Mouse (Mus musculus) CH12.LX (cell line): ENCODE measurements at regions not wholly inside any gene's neighbourhood (a gene's known extent, or its start where the extent isn't known, plus 50 kb on each side); places are given as distances from the start of the nearest gene placed in this dataset.

Source experiments
- DNase-seq: peaks from one replicate; pipeline ENCODE4 v3.0.0-alpha.2; 2013; ENCODE audit errors: extremely low read depth
- H3K27ac ChIP-seq: 2 replicates; pipeline ENCODE4 v1.5.1; 2012; ENCODE audit warnings: low read depth, mild to moderate bottlenecking, control low read depth, moderate library complexity; ENCODE audit not compliant: insufficient read depth
- H3K27me3 ChIP-seq: replicated peaks from 2 replicates; pipeline ENCODE3; 2012; ENCODE audit warnings: inconsistent platforms
- H3K36me3 ChIP-seq, 2 experiments: replicated peaks in 1 of 2; 2 replicates each; pipeline versions ENCODE3 to v1.6.1; 2012; ENCODE audit warnings: inconsistent platforms in 1 of 2, low read length in 1 of 2, mild to moderate bottlenecking in 1 of 2, mixed read lengths in 1 of 2, moderate library complexity in 1 of 2; ENCODE audit not compliant: control insufficient read depth in 1 of 2, insufficient read depth in 1 of 2
- H3K4me1 ChIP-seq, 2 experiments: 2 replicates each; pipeline ENCODE4 v1.6.1; 2012; ENCODE audit warnings: inconsistent platforms in 1 of 2, moderate library complexity in 1 of 2; ENCODE audit not compliant: insufficient read depth in 2 of 2, control insufficient read depth in 1 of 2
- H3K4me2 ChIP-seq: 2 replicates; pipeline ENCODE4 v1.6.1; 2012; ENCODE audit warnings: low read depth, mild to moderate bottlenecking, control low read depth; ENCODE audit not compliant: poor library complexity, insufficient read depth, severe bottlenecking
- H3K4me3 ChIP-seq, 3 experiments: fragments of 150-350 bp in 1 of 3; sonication (generic) in 1 of 3; replicated peaks in 1 of 3; 2 replicates each; pipeline versions ENCODE3 to v1.5.1; 2011 to 2012; ENCODE audit warnings: low read depth in 2 of 3, low read length in 2 of 3, mild to moderate bottlenecking in 2 of 3, moderate library complexity in 2 of 3, control low read depth in 1 of 3, improper control_type of control experiment in 1 of 3, inconsistent platforms in 1 of 3, mixed read lengths in 1 of 3; ENCODE audit not compliant: poor library complexity in 1 of 3
- H3K79me2 ChIP-seq: replicated peaks from 2 replicates; pipeline ENCODE4 v1.6.1; 2012; ENCODE audit warnings: mild to moderate bottlenecking, moderate library complexity; ENCODE audit not compliant: control insufficient read depth, poor library complexity, insufficient read depth, severe bottlenecking; ENCODE audit errors: extremely low read depth
- H3K9ac ChIP-seq: 2 replicates; pipeline ENCODE4 v1.6.1; 2012; ENCODE audit warnings: low read depth, mild to moderate bottlenecking, control low read depth, moderate library complexity; ENCODE audit not compliant: insufficient read depth
- H3K9me3 ChIP-seq: replicated peaks from 2 replicates; pipeline ENCODE3; 2012; ENCODE audit warnings: low read length, inconsistent platforms, mixed read lengths
- E2F4 ChIP-seq: IDR thresholded peaks from 2 replicates; pipeline ENCODE4 v1.6.1; 2011; ENCODE audit warnings: low read depth, low read length, improper control_type of control experiment; ENCODE audit not compliant: insufficient replicate concordance
- EP300 ChIP-seq: IDR thresholded peaks from 2 replicates; pipeline ENCODE4 v1.6.1; 2011; ENCODE audit warnings: low read length, improper control_type of control experiment
- JUN ChIP-seq: IDR thresholded peaks from 2 replicates; pipeline ENCODE4 v1.6.1; 2011; ENCODE audit warnings: low read depth, mild to moderate bottlenecking, low read length, improper control_type of control experiment, moderate library complexity; ENCODE audit not compliant: insufficient read depth
- KAT2A ChIP-seq: IDR thresholded peaks from 2 replicates; pipeline ENCODE4 v1.6.1; 2012; ENCODE audit warnings: low read length, improper control_type of control experiment, inconsistent platforms; ENCODE audit not compliant: insufficient replicate concordance
- MAZ ChIP-seq: IDR thresholded peaks from 2 replicates; pipeline ENCODE4 v1.6.1; 2012; ENCODE audit warnings: low read depth, mild to moderate bottlenecking, inconsistent platforms, low read length, improper control_type of control experiment, moderate library complexity
- MEF2A ChIP-seq: IDR thresholded peaks from 2 replicates; pipeline ENCODE4 v1.6.1; 2014; ENCODE audit warnings: low read depth, mild to moderate bottlenecking, inconsistent platforms, low read length, improper control_type of control experiment, borderline replicate concordance
- NELFE ChIP-seq: IDR thresholded peaks from 2 replicates; pipeline ENCODE4 v1.6.1; 2011; ENCODE audit warnings: low read depth, low read length, improper control_type of control experiment
- PAX5 ChIP-seq: IDR thresholded peaks from 2 replicates; pipeline ENCODE4 v1.6.1; 2012; ENCODE audit warnings: low read length, inconsistent platforms, mixed read lengths
- POLR2A ChIP-seq: IDR thresholded peaks from 2 replicates; pipeline ENCODE4 v1.6.1; 2011; ENCODE audit warnings: low read depth, mild to moderate bottlenecking, improper control_type of control experiment, low read length
- POLR2AphosphoS2 ChIP-seq: IDR thresholded peaks from 2 replicates; pipeline ENCODE4 v1.6.1; 2011; ENCODE audit warnings: low read depth, low read length, improper control_type of control experiment
- TBP ChIP-seq: conservative IDR thresholded peaks from 2 replicates; pipeline ENCODE4 v1.6.1; 2011; ENCODE audit warnings: low read depth, low read length, improper control_type of control experiment
- UBTF ChIP-seq: IDR thresholded peaks from 2 replicates; pipeline ENCODE4 v1.6.1; 2012; ENCODE audit warnings: low read depth, mild to moderate bottlenecking, inconsistent platforms, low read length, improper control_type of control experiment, moderate library complexity
- ZMIZ1 ChIP-seq: IDR thresholded peaks from 2 replicates; pipeline ENCODE4 v1.6.1; 2012; ENCODE audit warnings: low read depth, mild to moderate bottlenecking, inconsistent platforms, low read length, improper control_type of control experiment
- ZNF384 ChIP-seq: IDR thresholded peaks from 2 replicates; pipeline ENCODE4 v1.6.1; 2012; ENCODE audit warnings: low read depth, low read length, improper control_type of control experiment, inconsistent platforms
- dilution Hi-C: fragments of 300-500 bp; cut with MboI; formaldehyde crosslinking; loops from 2 replicates; pipeline ENCODE4 v1.14.3; 2020; ENCODE audit warnings: low sequenced_read_pairs; ENCODE audit not compliant: extremely low pct_unique_long_range_greater_than_20kb, extremely low pct_ligation_motif_present
- in situ Hi-C: fragments of 300-500 bp; cut with MboI; formaldehyde crosslinking; loops from 3 replicates; pipeline ENCODE4 v1.14.3; 2019; ENCODE audit warnings: low sequenced_read_pairs, low pct_ligation_motif_present, low pct_unique_long_range_greater_than_20kb, mixed read lengths

DNA sequence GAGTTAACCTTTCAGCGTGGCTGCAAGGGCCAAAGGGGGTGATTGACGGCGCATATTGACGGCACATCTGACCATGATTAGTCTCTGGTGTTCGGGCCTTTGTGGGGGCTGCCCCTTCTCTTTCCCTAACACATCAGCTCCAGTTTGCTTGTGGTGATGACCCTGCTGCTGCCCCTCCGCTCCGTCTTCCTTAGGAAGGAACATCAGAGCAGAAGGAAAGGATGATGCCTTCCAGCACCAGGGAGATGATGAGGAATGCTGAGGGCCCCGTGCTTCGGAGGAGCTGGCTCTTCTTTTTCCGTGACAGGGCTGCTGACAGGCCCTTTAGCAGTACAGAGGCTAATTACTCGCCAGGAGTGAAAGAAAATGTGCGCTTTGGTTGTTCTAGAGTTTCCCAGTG is 203.1 kb upstream of the Ddx18 start:
- no peak overlapping the region for H3K4me2 ChIP-seq
- no peak overlapping the region for H3K9ac ChIP-seq
- H3K27ac ChIP-seq = no peak overlapping the region
- DNase-seq = no peak
- no peaks in the 10 kb centered on the region for H3K4me1 ChIP-seq
- in situ Hi-C loops (no loop called here), dilution Hi-C loops (no loop called here)
- TF ChIP-seq EP300 (no peak), MEF2A (no peak), ZNF384 (no peak), POLR2A (no peak), JUN (no peak), PAX5 (no peak)
- H3K27me3 ChIP-seq = no peaks in the 10 kb centered on the region
- no peaks in the 10 kb centered on the region for H3K79me2 ChIP-seq
- no peak overlapping the region for H3K4me3 ChIP-seq
- H3K36me3 ChIP-seq = no peaks in the 10 kb centered on the region
- H3K9me3 ChIP-seq = peaks cover 67% of the 10 kb centered on the region

DNA sequence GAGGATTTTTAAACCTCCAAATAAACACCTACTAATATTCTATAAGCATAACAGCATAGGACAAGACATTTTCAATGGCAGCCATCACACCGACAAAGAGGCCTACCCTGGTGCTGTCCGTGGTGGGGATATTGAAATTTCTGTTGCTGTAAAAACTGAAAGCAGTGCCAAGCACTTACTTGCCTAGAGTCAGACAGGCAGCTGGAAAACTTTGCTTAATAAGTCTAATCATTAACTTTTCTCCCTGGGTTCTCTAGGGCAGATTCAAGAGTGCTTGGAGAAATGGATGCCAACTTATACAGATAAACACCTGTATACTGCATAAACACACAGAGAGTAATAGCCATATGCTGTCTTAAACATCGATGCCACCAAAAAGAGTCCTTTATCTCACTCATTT is 192.3 kb upstream of the Ddx18 start:
- dilution Hi-C loops = no loop called here
- no peaks in the 10 kb centered on the region for H3K27me3 ChIP-seq
- in situ Hi-C loops = no loop called here
- H3K9ac ChIP-seq = no peak overlapping the region
- no peaks in the 10 kb centered on the region for H3K36me3 ChIP-seq
- no peak overlapping the region for H3K4me2 ChIP-seq
- TF ChIP-seq ZMIZ1 (no peak), E2F4 (no peak), PAX5 (no peak), NELFE (no peak), POLR2AphosphoS2 (no peak), ZNF384 (no peak), UBTF (no peak), MEF2A (no peak), KAT2A (no peak)
- no peak for DNase-seq
- H3K4me1 ChIP-seq = no peaks in the 10 kb centered on the region
- H3K9me3 ChIP-seq = peaks cover 27% of the 10 kb centered on the region
- H3K79me2 ChIP-seq = no peaks in the 10 kb centered on the region
- no peak overlapping the region for H3K4me3 ChIP-seq
- no peak overlapping the region for H3K27ac ChIP-seq

DNA sequence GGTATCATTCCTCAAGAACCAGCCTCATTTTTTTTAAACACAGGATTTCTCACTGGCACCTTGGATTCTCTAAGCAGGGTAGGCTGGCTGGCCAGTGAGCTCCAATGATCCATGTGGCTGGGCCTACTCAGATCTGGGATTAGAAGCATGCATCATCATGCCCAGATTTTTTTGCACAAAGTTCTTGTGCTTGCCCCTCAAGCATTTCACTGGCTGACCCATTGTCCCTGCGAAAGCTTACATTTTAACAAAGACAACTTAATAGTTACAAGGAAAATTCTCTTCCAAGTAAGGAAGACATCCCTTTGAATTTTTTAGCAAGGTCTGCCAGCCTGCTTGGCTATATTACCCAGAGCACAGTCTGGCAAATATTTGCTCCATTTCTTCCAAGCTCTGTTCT is 177.4 kb upstream of the Ddx18 start:
- DNase-seq = no peak
- Histone ChIP-seq H3K4me3 (no peak overlapping the region), H3K4me1 (no peaks in the 10 kb centered on the region), H3K79me2 (no peaks in the 10 kb centered on the region), H3K27ac (no peak overlapping the region), H3K9ac (no peak overlapping the region), H3K36me3 (no peaks in the 10 kb centered on the region), H3K27me3 (no peaks in the 10 kb centered on the region), H3K9me3 (peaks cover 19% of the 10 kb centered on the region), H3K4me2 (no peak overlapping the region)
- TF ChIP-seq ZNF384 = no peak
- TF ChIP-seq TBP = no peak
- TF ChIP-seq MAZ = no peak
- in situ Hi-C loops (no loop called here), dilution Hi-C loops (no loop called here)
